Mouse (Mus musculus) testis, postnatal 10 days (tissue): ENCODE data around the gene Gm8127.
"Not testable (repeated sequence)": the region's sequence is repeated elsewhere in the genome, so short reads cannot be mapped to it uniquely, and the experiment has no call there.

ENCODE experiments used
- DNase-seq: peaks from one replicate; pipeline ENCODE4 v3.0.0; 2021; ENCODE audit warnings: low spot score

The Gm8127 gene

GRCm38 (mm10) chr14:43293503-43293902 lies at the start of gene Gm8127:
Gene Gm8127 (minus strand): TSS chr14:43293832.
- not testable (repeated sequence) for DNase-seq

GRCm38 (mm10) chr14:43337646-43338045 lies 44.0 kb upstream of the Gm8127 start:
- DNase-seq: not testable (repeated sequence)

DNA sequence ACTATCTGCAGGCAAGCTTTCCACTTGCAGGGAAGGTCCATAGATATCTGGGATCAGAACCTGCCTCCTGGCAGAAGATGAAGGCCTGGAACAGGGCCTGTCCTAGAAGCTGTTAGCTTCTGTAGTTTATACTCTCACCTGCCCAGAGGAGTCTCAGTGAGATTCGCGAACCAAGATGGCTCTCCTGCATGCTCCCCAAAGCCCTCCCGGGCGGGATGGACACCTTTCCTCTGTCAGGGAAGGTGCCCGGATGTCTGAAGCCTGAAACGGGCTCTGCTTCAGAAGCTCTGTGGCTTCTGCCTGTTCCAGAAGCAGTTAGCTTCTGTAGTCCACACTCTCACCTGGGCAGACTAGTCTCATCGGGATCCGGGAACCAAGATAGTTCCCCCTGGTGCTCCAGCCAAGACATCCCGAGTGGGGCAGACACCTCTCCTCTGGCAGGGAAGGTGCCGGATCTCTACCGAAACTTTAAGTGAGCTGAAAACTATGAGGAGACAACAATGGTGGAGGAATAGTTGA lies 37.8 kb upstream of the Gm8127 start:
- not testable (repeated sequence) for DNase-seq

- not testable (repeated sequence) for DNase-seq
These were observed 35.0 kb upstream of the Gm8127 start for GRCm38 (mm10) chr14:43328603-43329002.

GRCm38 (mm10) chr14:43319516-43319915 lies 25.9 kb upstream of the Gm8127 start:
- DNase-seq: not testable (repeated sequence)

DNA sequence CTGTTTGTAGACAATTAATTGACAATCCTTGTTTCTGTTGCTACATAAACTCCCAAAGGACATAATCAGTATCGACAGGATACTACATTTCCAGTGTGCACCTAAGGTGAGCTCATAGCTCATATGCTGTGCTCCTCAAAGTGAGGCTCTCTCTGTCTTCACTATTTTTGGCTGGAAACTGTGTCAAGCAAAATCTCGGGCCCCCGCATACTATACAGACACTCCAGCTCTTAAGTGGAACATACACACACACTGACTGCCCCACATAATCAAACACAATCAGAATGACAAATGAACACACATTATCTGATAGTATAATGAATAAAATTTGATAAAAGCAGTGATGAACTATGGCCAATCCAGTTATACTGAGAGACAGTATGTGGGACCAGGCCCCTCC lies 15.0 kb downstream of the Gm8127 start:
- peak; percentile 60 for DNase-seq

GRCm38 (mm10) chr14:43278146-43278545 lies 15.5 kb downstream of the Gm8127 start:
- not testable (repeated sequence) for DNase-seq

DNA sequence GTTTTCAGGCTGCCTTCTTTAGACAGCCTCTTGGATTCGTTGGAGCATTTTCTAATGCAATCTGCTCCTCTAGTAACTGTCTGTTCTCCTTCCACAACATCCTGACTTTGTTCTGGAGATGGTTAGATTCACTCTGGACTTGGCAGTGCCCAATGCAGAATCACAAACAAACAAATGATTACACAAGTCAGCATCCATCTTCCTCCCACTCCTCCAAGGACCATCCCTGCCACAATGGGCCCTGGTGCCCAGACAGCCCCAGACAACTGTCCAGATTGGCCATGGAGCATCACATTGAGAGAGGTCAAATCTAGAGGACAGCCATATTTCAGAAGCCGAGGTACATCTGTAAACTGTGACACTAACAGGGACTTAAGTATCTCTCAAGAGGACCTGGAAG lies 16.2 kb downstream of the Gm8127 start:
- DNase-seq: not testable (repeated sequence)

DNA sequence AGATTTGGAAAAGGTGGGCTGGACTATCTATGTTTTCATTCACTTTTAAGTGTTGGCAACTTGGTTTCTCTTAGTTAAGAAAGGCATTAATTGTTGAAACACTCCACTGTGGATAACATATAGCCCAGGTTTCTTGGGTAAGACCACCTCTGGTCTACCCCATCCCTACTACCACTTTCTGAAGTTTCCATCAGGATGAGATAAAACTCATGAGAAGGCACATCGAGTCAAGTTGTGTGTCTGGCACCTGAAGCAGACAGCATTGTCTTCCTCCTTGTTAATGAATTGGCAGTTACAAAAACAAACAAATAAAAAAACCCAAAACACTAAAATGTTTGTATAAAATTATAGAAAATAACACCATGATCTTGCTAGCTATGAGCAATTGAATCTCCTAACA lies 17.9 kb downstream of the Gm8127 start:
- DNase-seq: not testable (repeated sequence)

GRCm38 (mm10) chr14:43274986-43275511 lies 18.6 kb downstream of the Gm8127 start, which contains the start of gene Gm9732:
Gene Gm9732 (plus strand): TSS chr14:43275036.
- DNase-seq: peak; percentile 62

DNA sequence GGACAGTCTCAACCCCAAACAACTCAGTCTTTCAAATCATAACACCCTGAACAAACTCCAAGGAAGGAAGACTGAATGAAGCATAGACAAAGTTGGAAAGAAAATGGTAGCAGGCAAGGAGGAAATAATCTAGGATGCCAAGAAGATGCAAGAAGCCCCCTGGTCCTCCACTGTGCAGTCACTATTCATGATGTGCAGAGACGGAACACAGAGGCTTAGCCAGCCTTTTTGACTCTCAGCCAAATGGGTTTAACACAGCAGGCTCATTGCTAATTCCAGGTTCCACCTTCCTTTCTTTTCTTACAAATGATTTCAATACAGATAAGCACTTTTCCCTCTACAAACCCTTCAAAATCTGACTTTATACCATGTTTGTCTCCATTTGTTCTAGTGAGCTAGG lies 20.5 kb downstream of the Gm8127 start:
- DNase-seq: not testable (repeated sequence)

DNA sequence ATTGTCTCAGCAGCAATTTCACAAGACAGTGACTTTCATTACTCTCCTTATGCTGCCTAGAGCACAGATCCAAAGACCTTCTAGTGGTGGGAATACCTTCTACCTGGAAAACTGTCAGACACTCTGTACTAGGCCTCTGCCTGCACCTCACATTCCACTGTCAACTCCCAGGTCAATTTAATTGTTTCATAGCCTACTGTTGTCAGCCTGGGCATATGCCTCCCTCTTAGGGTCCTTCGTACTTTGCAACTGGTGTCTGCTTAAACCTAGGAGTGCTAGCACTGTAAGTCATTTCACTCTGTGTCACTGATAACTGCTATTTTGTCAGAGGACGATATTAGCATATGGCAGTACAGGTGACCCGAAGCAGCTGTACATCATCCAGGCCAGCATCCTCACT lies 24.4 kb downstream of the Gm8127 start:
- not testable (repeated sequence) for DNase-seq

- not testable (repeated sequence) for DNase-seq
These were observed 25.0 kb downstream of the Gm8127 start for GRCm38 (mm10) chr14:43268521-43269084.

DNA sequence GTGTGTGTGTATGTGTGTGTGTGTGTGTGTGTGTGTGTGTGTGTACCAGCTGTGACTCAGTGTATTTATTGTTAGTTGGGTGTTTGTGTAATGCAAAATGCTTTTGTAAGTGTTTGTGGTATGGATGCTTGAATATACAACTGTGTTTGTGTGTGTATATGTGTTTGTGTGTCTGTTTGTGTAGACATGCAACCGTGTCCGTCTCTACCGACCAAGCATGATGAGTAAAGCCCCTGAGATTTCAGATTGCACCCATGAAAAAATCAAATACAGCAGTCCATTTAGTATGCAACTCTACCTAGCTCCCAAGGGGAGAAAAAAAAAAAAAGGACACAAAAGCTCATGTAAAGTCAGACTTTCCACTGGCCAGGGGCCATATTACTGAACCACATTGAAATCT lies 30.2 kb downstream of the Gm8127 start:
- DNase-seq: not testable (repeated sequence)

GRCm38 (mm10) chr14:43258349-43258748 lies 35.3 kb downstream of the Gm8127 start, which contains the start of gene Gm8126:
Gene Gm8126 (plus strand): TSS chr14:43258649.
- not testable (repeated sequence) for DNase-seq

- not testable (repeated sequence) for DNase-seq
These were observed 37.1 kb downstream of the Gm8127 start for GRCm38 (mm10) chr14:43256511-43256910.

GRCm38 (mm10) chr14:43250549-43251253 lies 42.9 kb downstream of the Gm8127 start:
- not testable (repeated sequence) for DNase-seq

- DNase-seq: peak; percentile 57
These were observed 43.9 kb downstream of the Gm8127 start for GRCm38 (mm10) chr14:43249611-43250170.
